Mouse (Mus musculus) neural tube, embryonic 11.5 days (tissue): Measurements from ENCODE around the gene Ccl9. TPM values are rescaled to one million over a fixed set of nuclear protein-coding genes. Genes with fewer than 3 reads are reported as not detected.

Source experiments
- ATAC-seq: fragments of 200-750 bp; cut with Nextera tagmentation; 2 replicates; pipeline ENCODE4 v1.8.0; 2017; ENCODE audit warnings: moderate number of reproducible peaks, mild to moderate bottlenecking, moderate TSS enrichment, moderate library complexity; ENCODE audit not compliant: insufficient read depth, low FRiP score, low TSS enrichment
- DNase-seq: peaks from one replicate; pipeline ENCODE4 v3.0.0-alpha.2; 2015; ENCODE audit warnings: low spot score
- H3K27ac ChIP-seq: fragments of 300-500 bp; sonication (generic); 2 replicates; pipeline ENCODE4 v1.5.1; 2014; ENCODE audit warnings: low read depth, mild to moderate bottlenecking, low read length
- H3K27me3 ChIP-seq: fragments of 300-500 bp; sonication (generic); 2 replicates; pipeline ENCODE4 v1.6.1; 2014; ENCODE audit warnings: mild to moderate bottlenecking, low read length, mixed read lengths; ENCODE audit not compliant: control insufficient read depth, insufficient read depth
- H3K36me3 ChIP-seq: fragments of 300-500 bp; sonication (generic); 2 replicates; pipeline ENCODE4 v1.6.1; 2014; ENCODE audit warnings: mild to moderate bottlenecking, low read length, moderate library complexity, mixed read lengths; ENCODE audit not compliant: control insufficient read depth, insufficient read depth
- H3K4me1 ChIP-seq: fragments of 300-500 bp; sonication (generic); 2 replicates; pipeline ENCODE4 v1.6.1; 2014; ENCODE audit warnings: low read length, mixed read lengths; ENCODE audit not compliant: control insufficient read depth, insufficient read depth
- H3K4me2 ChIP-seq: fragments of 300-500 bp; sonication (generic); 2 replicates; pipeline ENCODE4 v1.6.1; 2014; ENCODE audit warnings: low read depth, mild to moderate bottlenecking, moderate library complexity
- H3K4me3 ChIP-seq: fragments of 300-500 bp; sonication (generic); 2 replicates; pipeline ENCODE4 v1.5.1; 2014; ENCODE audit warnings: low read depth, low read length
- H3K9ac ChIP-seq: fragments of 300-500 bp; sonication (generic); 2 replicates; pipeline ENCODE4 v1.6.1; 2014; ENCODE audit warnings: mild to moderate bottlenecking, low read length
- H3K9me3 ChIP-seq: fragments of 300-500 bp; sonication (generic); 2 replicates; pipeline ENCODE4 v1.6.1; 2016; ENCODE audit warnings: low read length; ENCODE audit not compliant: control insufficient read depth
- WGBS: fragments of 180-500 bp; shearing (Covaris S2); extraction: QIAGEN DNeasy Blood & Tissue Kit; methylation state at CpG from one replicate; pipeline ENCODE4 v1.1.7; 2014; 5-methylcytosine and 5-hydroxymethylcytosine counted together
- polyA plus RNA-seq: library from polyadenylated mRNA; unstranded; fragments of >200 nt; fragmentation: Nextera tagmentation; extraction: Ambion mirVana; gene quantifications from 2 replicates; pipeline ENCODE4 v1.2.1, GENCODE M21; 2014

Gene Ccl9
- polyA plus RNA-seq, 1 experiment from 2014 or later = 0.88 TPM

GRCm38 (mm10) chr11:83570189-83570588 is 8.2 kb downstream of the Ccl9 start:
- H3K27ac ChIP-seq = no peak overlapping the region
- WGBS = 89% methylated on average over 2 of the region's 2 CpGs

GRCm38 (mm10) chr11:83569249-83569648 is 9.2 kb downstream of the Ccl9 start:
- DNase-seq (no peak), ATAC-seq (no peak)
- no peak overlapping the region for H3K9ac ChIP-seq
- H3K4me2 ChIP-seq = no peak overlapping the region
- WGBS = 93% methylated on average over 7 of the region's 7 CpGs
- H3K27me3 ChIP-seq = no peaks in the 10 kb centered on the region
- H3K27ac ChIP-seq = no peak overlapping the region
- no peaks in the 10 kb centered on the region for H3K36me3 ChIP-seq
- H3K4me1 ChIP-seq = no peaks in the 10 kb centered on the region
- no peak overlapping the region for H3K4me3 ChIP-seq
- no peaks in the 10 kb centered on the region for H3K9me3 ChIP-seq

More at GRCm38 (mm10) chr11:83570189-83570588, 8.2 kb downstream of the Ccl9 start:
- no peak overlapping the region for H3K4me3 ChIP-seq
- no peaks in the 10 kb centered on the region for H3K27me3 ChIP-seq
- no peak overlapping the region for H3K9ac ChIP-seq
- H3K4me1 ChIP-seq = no peaks in the 10 kb centered on the region
- DNase-seq = no peak
- H3K9me3 ChIP-seq = no peaks in the 10 kb centered on the region
- no peak overlapping the region for H3K4me2 ChIP-seq
- H3K36me3 ChIP-seq = no peaks in the 10 kb centered on the region
- no peak for ATAC-seq

- no peaks in the 10 kb centered on the region for H3K36me3 ChIP-seq
- no peaks in the 10 kb centered on the region for H3K27me3 ChIP-seq
- H3K4me3 ChIP-seq = no peak overlapping the region
- 89% methylated on average over 3 of the region's 3 CpGs for WGBS
- no peaks in the 10 kb centered on the region for H3K9me3 ChIP-seq
- no peak overlapping the region for H3K4me2 ChIP-seq
- no peaks in the 10 kb centered on the region for H3K4me1 ChIP-seq
- no peak overlapping the region for H3K9ac ChIP-seq
- no peak for DNase-seq
- no peak overlapping the region for H3K27ac ChIP-seq
- no peak for ATAC-seq
Measured at GRCm38 (mm10) chr11:83568786-83569185, 9.7 kb downstream of the Ccl9 start.

GRCm38 (mm10) chr11:83568061-83568460 is 10.4 kb downstream of the Ccl9 start:
- H3K27me3 ChIP-seq = no peaks in the 10 kb centered on the region
- WGBS = 90% methylated on average over 9 of the region's 9 CpGs
- H3K9ac ChIP-seq = no peak overlapping the region
- H3K36me3 ChIP-seq = no peaks in the 10 kb centered on the region
- no peak overlapping the region for H3K4me2 ChIP-seq
- no peaks in the 10 kb centered on the region for H3K4me1 ChIP-seq
- no peak overlapping the region for H3K27ac ChIP-seq
- H3K4me3 ChIP-seq = no peak overlapping the region
- H3K9me3 ChIP-seq = no peaks in the 10 kb centered on the region
- ATAC-seq (no peak), DNase-seq (no peak)

- Histone ChIP-seq H3K27ac (no peak overlapping the region), H3K27me3 (no peaks in the 10 kb centered on the region), H3K4me2 (no peak overlapping the region), H3K4me1 (no peaks in the 10 kb centered on the region), H3K9me3 (no peaks in the 10 kb centered on the region), H3K9ac (no peak overlapping the region), H3K36me3 (no peaks in the 10 kb centered on the region), H3K4me3 (no peak overlapping the region)
- ATAC-seq (no peak), DNase-seq (no peak)
- 72% methylated on average over 7 of the region's 7 CpGs for WGBS
Measured at GRCm38 (mm10) chr11:83567311-83567710, 11.1 kb downstream of the Ccl9 start.

GRCm38 (mm10) chr11:83566617-83567016 is 11.8 kb downstream of the Ccl9 start:
- Histone ChIP-seq H3K4me3 (no peak overlapping the region), H3K9ac (no peak overlapping the region), H3K27ac (no peak overlapping the region), H3K4me2 (no peak overlapping the region), H3K27me3 (no peaks in the 10 kb centered on the region), H3K4me1 (no peaks in the 10 kb centered on the region), H3K36me3 (no peaks in the 10 kb centered on the region), H3K9me3 (no peaks in the 10 kb centered on the region)
- ATAC-seq (no peak), DNase-seq (no peak)

- H3K4me1 ChIP-seq = no peaks in the 10 kb centered on the region
- H3K9ac ChIP-seq = no peak overlapping the region
- no peak overlapping the region for H3K4me2 ChIP-seq
- H3K27ac ChIP-seq = no peak overlapping the region
- ATAC-seq = no peak
- H3K4me3 ChIP-seq = no peak overlapping the region
- H3K27me3 ChIP-seq = no peaks in the 10 kb centered on the region
- H3K9me3 ChIP-seq = no peaks in the 10 kb centered on the region
- 77% methylated on average over 2 of the region's 2 CpGs for WGBS
- no peak for DNase-seq
- H3K36me3 ChIP-seq = no peaks in the 10 kb centered on the region
Measured at GRCm38 (mm10) chr11:83563754-83564153, 14.7 kb downstream of the Ccl9 start.

- DNase-seq = no peak
- no peaks in the 10 kb centered on the region for H3K36me3 ChIP-seq
- no peak overlapping the region for H3K4me3 ChIP-seq
- H3K4me1 ChIP-seq = no peaks in the 10 kb centered on the region
- 79% methylated on average over 6 of the region's 6 CpGs for WGBS
- no peak overlapping the region for H3K4me2 ChIP-seq
- ATAC-seq = no peak
- H3K9me3 ChIP-seq = no peaks in the 10 kb centered on the region
- H3K27ac ChIP-seq = no peak overlapping the region
- no peak overlapping the region for H3K9ac ChIP-seq
- H3K27me3 ChIP-seq = no peaks in the 10 kb centered on the region
Measured at GRCm38 (mm10) chr11:83562311-83562887, 16.0 kb downstream of the Ccl9 start.

GRCm38 (mm10) chr11:83560405-83560804 is 18.0 kb downstream of the Ccl9 start:
- WGBS = 81% methylated on average over 6 of the region's 6 CpGs
- Histone ChIP-seq H3K9ac (no peak overlapping the region), H3K27me3 (no peaks in the 10 kb centered on the region), H3K4me3 (no peak overlapping the region), H3K9me3 (no peaks in the 10 kb centered on the region), H3K36me3 (no peaks in the 10 kb centered on the region), H3K27ac (no peak overlapping the region), H3K4me1 (no peaks in the 10 kb centered on the region), H3K4me2 (no peak overlapping the region)
- no peak for DNase-seq
- no peak for ATAC-seq
